Mouse (Mus musculus) adrenal gland, adult (tissue): ENCODE data around the gene Aco1.

ENCODE experiments used
- DNase-seq, 2 experiments: peaks; one replicate each; pipeline ENCODE4 v3.0.0; 2022 to 2023; ENCODE audit warnings: low spot score in 1 of 2; ENCODE audit not compliant: inconsistent age in 2 of 2

Gene Aco1

GRCm38 (mm10) chr4:40244035-40244434 is 101.2 kb downstream of the Aco1 start:
- no peak for DNase-seq
